Mouse (Mus musculus): Measurements from ENCODE around the gene Ell.

- TF ChIP-seq POLR2A (IDR thresholded peaks at IDR 0.05; ENCODE audit: borderline replicate concordance, extremely low read depth, low read depth, low read length) (no peak), CTCF (IDR thresholded peaks at IDR 0.05; ENCODE audit: insufficient read depth, low read length) (peak; percentile 49)
These were observed 59.0 kb downstream of the Ell start for GRCm38 (mm10) chr8:70598283-70598682.
